Mouse (Mus musculus) megakaryocyte, adult 5-6 weeks (primary cell): ENCODE data around the gene Tnnc2. TPM values are rescaled to one million over a fixed set of nuclear protein-coding genes. Genes with fewer than 3 reads are reported as not detected.
"Not testable (repeated sequence)": the region's sequence is repeated elsewhere in the genome, so short reads cannot be mapped to it uniquely, and the experiment has no call there.

Experiments
- ATAC-seq: 2 replicates; pipeline ENCODE4 v1.8.0; 2016; ENCODE audit warnings: mild to moderate bottlenecking, inconsistent platforms; ENCODE audit not compliant: poor library complexity, severe bottlenecking
- total RNA-seq, 2 experiments: library from RNA; stranded (forward) in 1 of 2; stranded (reverse) in 1 of 2; fragments of 153-499, 151-499 nt in 1 of 2; fragments of 221-1000, 200-1000 nt in 1 of 2; gene quantifications; 2 replicates each; pipeline versions ENCODE4 v1.2.3 to v1.2.4; 2015 to 2017

The Tnnc2 gene
- total RNA-seq, 2 experiments from 2014 or later, result not detected

DNA sequence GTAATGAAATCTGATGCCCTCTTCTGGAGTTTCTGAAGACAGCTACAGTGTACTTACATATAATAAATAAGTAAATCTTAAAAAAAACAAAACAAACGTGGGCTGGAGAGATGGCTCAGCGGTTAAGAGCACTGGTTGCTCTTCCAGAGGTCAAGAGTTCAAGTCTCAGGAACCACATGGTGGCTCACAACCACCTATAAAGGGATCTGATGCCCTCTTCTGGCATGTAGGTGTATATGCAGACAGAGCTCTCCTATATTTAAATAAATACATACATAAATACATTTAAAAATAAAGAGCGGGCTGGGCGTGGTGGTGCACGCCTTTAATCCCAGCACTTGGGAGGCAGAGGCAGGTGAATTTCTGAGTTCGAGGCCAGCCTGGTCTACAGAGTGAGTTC, 18.8 kb upstream of the Tnnc2 start:
- not testable (repeated sequence) for ATAC-seq

DNA sequence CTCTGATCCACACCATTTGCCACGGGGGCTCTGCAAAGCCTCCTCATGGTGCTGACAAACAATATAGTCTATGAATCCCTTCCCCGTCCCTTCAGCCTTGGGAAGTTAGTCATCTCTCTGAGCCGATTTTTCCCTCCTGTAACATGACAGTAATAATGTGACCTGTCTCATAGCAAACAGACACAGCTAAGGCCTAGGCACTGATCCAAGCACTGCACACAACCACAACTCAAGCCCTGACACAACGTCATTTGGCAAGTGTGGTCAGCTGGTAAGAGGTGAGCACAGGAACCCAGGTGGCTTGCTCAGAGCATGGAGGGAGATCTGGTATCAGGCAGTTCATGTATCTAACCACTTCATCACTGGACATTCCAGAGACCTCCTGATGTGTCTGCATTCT, 16.1 kb upstream of the Tnnc2 start:
- ATAC-seq, result no peak

DNA sequence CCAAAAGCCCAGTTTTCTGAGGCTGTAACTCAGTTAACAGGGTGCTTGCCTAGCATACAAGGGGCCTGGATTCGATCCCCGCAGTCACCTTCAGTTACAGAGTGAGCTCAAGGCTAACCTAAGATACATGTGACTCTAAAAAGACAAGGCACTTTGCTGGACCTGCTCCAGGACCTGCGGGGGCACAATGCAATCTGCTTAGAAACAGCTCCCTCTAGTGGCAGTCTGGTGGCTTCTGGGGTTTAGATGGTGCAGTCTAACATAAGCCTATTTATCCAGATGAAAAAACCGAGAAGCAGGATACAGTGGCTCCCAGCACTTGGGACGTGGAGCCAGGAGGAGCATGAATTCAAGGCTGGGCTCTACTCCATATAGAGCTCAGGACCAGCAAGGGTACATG, 14.5 kb upstream of the Tnnc2 start:
- ATAC-seq, result peak; percentile 85

DNA sequence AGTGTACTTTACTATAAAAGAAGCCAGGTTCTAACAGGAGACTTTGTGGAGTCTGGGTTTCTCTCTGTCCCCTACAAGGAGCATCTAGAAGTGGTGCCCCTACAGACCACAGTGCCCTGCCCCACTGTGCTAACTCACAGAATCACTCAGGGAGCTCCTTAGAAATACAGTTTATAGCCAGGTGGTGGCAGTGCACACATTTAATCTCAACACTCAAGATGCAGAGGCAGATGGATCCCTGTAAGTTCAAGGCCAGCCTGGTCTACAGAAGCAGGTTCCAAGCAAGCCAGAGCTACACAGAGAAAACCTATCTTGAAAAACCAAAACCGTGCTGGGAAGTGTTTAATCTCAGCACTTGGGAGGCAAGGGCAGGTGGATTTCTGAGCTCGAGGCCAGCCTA, 14.0 kb upstream of the Tnnc2 start:
- no peak for ATAC-seq

- ATAC-seq, result peak; percentile 69
Observed at GRCm38 (mm10) chr2:164793236-164793635, 13.5 kb upstream of the Tnnc2 start.

GRCm38 (mm10) chr2:164792400-164793190, 12.8 kb upstream of the Tnnc2 start:
- no peak for ATAC-seq

DNA sequence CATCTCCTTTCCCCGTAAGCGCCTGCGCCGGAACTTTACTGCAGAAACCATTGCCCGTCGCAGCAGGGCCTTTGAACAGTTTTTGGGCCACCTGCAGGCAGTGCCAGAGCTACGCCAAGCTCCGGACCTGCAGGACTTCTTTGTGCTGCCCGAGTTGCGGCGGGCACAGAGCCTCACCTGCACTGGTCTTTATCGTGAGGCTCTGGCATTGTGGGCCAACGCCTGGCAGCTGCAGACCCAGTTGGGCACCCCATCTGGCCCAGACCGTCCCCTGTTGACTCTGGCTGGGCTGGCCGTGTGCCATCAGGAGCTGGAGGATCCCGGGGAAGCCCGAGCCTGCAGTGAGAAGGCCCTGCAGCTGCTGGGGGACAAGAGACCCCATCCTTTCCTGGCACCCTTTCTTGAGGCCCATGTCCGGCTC, 12.1 kb upstream of the Tnnc2 start:
- ATAC-seq, result no peak

DNA sequence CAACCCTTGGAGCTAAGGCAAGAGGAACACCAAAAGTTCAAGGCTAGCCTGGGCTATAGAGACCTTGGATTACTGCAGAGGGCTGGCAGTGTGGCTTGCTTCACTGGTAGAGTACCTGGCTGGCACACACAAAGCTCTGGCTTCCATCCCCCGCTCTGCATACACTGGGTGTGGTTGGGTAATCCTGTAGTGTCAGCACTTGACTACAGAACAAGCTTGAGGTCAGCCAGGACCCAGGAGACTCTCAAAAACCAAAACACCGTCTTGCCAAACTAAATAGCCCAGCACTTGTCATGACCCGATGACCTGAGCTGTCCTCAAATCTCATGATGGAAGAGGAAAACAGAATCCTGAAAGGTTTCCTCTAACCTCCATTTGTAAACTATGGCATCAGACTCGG, 10.7 kb upstream of the Tnnc2 start:
- no peak for ATAC-seq

DNA sequence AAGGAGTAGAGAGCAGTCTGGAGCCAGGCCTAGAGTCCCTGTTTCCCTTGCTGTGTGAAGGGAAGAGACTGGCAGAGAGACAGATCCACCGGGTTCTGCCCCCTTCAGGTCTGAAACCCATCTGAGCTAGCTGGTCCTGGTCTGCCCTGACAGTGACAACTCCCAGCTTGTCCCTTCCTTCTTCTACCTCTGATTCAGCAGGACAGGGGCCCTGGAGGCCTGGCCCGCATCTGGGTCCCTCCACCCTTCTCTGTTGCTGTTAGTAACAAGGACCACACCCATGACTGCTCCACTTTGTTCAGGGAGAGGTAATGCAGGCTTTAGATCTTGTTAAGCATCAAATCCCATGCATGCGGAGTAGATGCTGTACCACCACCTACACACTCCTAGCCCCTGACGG, 8.6 kb upstream of the Tnnc2 start:
- ATAC-seq, result no peak

DNA sequence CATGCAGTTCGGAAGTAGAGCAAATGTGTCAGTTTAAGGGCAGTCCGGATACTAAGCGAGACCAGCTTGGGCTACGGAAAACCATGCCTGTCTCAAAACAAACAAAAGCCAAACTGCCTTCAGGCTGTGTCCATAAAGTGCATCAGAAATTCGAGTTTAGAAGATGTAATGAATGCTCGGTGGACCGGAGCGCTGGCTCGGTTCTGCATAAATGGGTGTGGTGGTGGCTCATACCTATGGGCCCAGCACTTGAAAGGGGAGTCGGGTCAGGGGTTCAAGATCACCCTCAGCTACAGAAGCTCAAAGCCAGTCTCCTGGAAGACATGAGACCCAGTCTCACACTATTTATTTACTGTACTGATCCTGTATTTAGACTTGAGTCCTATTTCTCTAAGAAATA, 8.0 kb upstream of the Tnnc2 start:
- no peak for ATAC-seq

DNA sequence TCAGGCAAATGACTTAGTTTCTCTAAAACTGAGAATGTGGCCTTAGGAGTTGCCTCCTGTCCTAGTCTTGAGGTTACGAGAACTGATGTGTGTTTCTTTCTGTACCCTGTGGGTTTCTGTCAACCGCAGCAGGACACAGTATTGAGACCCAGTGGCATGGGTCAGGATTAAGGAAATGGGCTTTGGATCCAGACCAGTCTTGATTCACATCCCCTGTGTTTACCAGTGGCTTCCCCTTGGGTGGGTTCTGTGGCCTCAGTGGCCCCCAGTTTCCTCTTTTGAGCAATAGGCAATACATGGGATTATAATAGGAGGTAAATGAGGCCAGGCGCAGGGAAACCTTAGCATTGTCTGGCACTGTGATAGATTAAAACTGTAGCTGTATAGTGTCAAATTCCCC, 7.3 kb upstream of the Tnnc2 start:
- peak; percentile 23; the same call in 1 of the 2 replicates for ATAC-seq

DNA sequence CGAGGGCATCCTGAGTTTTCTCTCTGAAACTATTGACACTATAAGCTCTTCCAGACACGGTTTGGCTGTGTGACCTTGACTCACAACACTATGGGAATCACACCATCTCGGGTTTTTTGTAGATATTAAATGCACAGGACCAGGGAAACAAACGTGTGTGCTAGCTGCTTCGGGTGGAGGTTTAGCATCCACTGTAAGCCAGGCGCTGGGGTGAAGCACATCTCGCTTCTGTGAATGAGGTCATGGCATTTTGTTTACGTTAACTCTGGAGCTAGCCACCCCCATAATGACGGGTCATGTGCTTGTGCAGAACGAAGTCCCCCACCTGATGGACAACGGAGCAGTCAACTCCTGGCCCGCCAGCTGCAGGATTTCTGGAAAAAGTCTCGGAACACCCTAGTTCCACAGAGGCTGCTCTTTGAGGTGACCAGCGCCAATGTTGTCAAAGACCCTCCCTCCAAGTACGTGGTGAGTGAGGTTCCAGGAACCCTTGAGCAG, 6.7 kb upstream of the Tnnc2 start:
- no peak for ATAC-seq

GRCm38 (mm10) chr2:164785481-164786387, 6.0 kb upstream of the Tnnc2 start, which contains the start of gene Snx21:
Snx21 (plus strand) TSS chr2:164785823.
- peak; percentile 71 for ATAC-seq

DNA sequence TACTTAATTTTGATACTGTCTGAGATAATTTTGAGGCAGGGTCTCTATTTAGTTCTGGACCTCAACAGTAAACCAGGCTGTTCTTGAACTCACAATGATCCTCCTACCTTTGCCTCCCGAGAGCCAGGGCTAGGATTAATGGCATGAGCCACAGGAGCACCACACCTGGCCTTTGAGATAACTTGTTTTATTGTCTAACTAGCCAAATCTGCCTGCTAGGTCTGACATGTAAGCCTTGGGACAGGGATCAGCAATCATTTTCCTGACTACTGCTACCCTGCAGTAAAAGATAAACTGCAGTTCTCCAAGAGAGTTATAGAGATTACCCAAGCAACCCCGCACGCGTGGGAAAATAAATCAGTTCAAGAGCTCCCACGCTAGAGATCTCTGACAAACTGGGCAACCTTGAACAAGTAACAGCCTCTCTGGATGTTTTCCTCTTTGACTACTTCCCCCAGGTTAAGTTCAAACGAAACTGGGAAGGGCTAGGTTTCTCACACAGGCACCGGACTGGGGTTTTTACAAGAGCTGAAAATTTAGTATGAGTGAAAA, 5.2 kb upstream of the Tnnc2 start:
- ATAC-seq, result no peak

DNA sequence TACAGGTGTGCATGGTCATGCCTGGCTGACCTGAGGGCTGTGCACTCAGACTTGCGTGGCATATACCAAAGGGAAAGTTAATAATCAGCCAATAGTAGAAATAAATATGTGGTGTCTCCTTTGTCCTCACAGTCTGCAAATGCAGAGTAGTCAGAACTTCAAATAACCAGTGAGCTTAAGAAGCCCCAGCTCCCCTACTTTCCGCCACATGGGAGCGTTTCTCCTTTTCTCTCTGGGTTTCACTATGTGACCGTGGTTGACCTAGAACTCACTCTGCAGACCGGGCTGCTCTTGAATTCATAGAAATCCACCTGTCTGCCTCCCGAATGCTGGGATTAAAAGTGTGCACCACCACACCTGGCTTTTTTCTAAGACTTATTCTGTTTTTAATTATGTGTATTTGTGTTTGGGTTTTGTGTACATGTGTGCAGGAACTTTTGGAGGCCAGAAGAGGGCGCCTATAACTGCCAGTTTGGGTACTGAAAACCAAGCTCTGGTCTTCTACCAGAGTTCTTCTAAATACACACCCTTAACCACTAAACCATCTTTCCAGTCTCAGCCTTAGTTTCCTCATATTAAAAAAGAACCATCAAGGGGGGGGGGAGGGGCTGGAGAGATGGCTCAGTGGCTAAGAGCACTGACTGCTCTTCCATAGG, 4.3 kb upstream of the Tnnc2 start:
- 0 out of 2 replicates have a peak, but pooled peaks have one; percentile 30 for ATAC-seq

DNA sequence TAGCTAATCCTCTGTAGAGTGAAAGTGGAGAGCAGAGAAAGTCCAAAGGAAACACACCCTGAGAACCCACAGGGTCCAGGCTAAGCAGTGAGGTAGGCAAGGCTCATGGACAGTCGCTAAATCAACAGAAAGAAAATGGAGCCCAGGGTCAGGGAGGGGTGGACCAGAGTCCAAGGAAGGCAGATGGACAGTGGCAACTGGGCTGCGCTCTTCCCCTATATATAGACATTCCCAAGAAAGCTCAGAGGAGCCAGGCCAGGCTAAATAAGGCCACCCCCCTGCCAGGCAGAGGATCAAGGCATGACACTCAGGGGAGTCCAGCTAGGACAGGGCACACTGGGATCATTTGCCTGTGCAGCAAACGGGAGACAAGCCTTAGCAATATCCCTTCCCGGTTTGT, 2.1 kb upstream of the Tnnc2 start:
- no peak for ATAC-seq

GRCm38 (mm10) chr2:164778809-164779208, 958 bp downstream of the Tnnc2 start:
- no peak for ATAC-seq

GRCm38 (mm10) chr2:164778015-164778287, 1.8 kb downstream of the Tnnc2 start:
- no peak for ATAC-seq

DNA sequence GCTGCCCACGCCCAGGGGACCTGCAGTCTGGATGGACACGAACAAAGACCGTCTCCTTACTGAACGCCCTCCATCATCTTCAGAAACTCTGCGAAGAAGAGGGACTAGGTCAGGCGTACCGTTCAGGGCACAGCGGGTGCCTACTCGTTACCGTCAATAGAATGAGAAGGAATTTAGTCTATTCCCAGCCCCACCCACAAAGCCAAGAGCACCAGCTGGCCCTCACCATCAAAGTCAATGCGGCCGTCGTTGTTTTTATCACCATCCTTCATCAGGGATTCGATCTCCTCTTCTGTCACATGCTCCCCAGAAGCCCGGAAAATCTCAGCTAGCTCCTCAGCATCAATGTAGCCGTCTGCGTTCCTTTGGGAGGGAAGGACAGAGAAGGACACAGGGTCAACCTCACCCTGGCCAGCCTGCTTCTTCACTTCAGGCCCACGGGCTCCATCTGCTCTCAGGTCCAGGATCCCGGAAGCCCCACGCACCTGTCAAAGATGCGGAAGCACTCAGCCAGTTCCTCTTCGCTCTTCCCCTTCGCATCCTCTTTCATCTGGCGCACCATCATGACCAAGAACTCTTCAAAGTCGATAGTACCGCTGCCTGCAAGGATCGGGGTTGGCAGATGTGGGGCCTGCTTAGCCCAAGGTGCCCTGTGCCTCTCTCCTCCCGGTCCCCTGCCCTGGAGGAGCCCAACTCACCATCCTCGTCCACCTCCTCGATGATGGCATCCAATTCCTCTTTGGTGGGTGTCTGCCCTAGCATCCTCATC, 2.3 kb downstream of the Tnnc2 start:
- no peak for ATAC-seq

DNA sequence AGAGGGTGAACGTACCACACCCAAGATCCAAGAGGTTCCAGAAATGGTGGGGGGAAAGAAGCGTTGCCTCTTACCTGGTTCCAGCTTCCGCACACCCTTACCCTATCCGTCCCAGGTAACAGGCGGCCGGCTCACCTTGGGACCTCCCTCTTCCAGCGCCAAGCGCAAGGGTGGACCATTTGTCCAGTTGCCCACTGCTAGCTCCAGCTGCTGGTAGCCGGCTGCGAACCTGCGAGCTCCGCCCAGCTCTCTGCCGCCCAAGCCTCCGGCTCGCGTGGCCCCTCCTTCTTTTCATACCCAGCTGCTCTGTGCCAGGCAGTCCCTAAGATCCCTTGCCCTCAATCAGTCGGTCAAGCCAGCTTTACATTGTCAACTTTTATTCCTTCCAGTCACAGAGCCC, 3.0 kb downstream of the Tnnc2 start:
- ATAC-seq, result no peak
